Mouse (Mus musculus): ENCODE results near the gene Ndufs8. TPM values are rescaled to one million over a fixed set of nuclear protein-coding genes. Genes with fewer than 3 reads are reported as not detected.

Ndufs8 gene
- polyA plus RNA-seq, 1 experiment from 2014 or later: 264 TPM

- ATAC-seq (ENCODE audit: low FRiP score): no peak
- H3K4me2 ChIP-seq: no peak overlapping the region
- no peaks in the 10 kb centered on the region for H3K4me1 ChIP-seq (replicated peaks)
- no peak overlapping the region for H3K4me3 ChIP-seq
- H3K27me3 ChIP-seq: peaks cover 13% of the 10 kb centered on the region
- H3K27ac ChIP-seq: no peak overlapping the region
- no peaks in the 10 kb centered on the region for H3K36me3 ChIP-seq
- no peak overlapping the region for H3K9ac ChIP-seq
- WGBS: 85% methylated on average over 3 of the region's 3 CpGs
- no peaks in the 10 kb centered on the region for H3K9me3 ChIP-seq
Observed at GRCm38 (mm10) chr19:3947813-3948212, 35.2 kb upstream of the Ndufs8 start.

- H3K4me1 ChIP-seq (replicated peaks): no peaks in the 10 kb centered on the region
- no peak overlapping the region for H3K4me3 ChIP-seq
- no peak for ATAC-seq (ENCODE audit: low FRiP score)
- no peaks in the 10 kb centered on the region for H3K9me3 ChIP-seq
- H3K4me2 ChIP-seq: no peak overlapping the region
- H3K36me3 ChIP-seq: no peaks in the 10 kb centered on the region
- H3K27me3 ChIP-seq: peaks cover 19% of the 10 kb centered on the region
- no peak overlapping the region for H3K27ac ChIP-seq
- no peak overlapping the region for H3K9ac ChIP-seq
- WGBS: 8% methylated on average over 2 of the region's 2 CpGs
Observed at GRCm38 (mm10) chr19:3946715-3947114, 34.1 kb upstream of the Ndufs8 start.

- Histone ChIP-seq H3K27me3 (peaks cover 19% of the 10 kb centered on the region), H3K9me3 (no peaks in the 10 kb centered on the region), H3K4me3 (no peak overlapping the region), H3K4me2 (no peak overlapping the region), H3K9ac (no peak overlapping the region), H3K36me3 (no peaks in the 10 kb centered on the region), H3K27ac (no peak overlapping the region), H3K4me1 (replicated peaks) (no peaks in the 10 kb centered on the region)
- 39% methylated on average over 10 of the region's 10 CpGs for WGBS
- no peak for ATAC-seq (ENCODE audit: low FRiP score)
Observed at GRCm38 (mm10) chr19:3945872-3946564, 33.4 kb upstream of the Ndufs8 start.

GRCm38 (mm10) chr19:3942986-3943735 lies 30.6 kb upstream of the Ndufs8 start:
- Histone ChIP-seq H3K4me3 (no peak overlapping the region), H3K9me3 (no peaks in the 10 kb centered on the region), H3K4me1 (replicated peaks) (no peaks in the 10 kb centered on the region), H3K27me3 (peaks cover 19% of the 10 kb centered on the region), H3K9ac (no peak overlapping the region), H3K36me3 (no peaks in the 10 kb centered on the region), H3K27ac (no peak overlapping the region), H3K4me2 (no peak overlapping the region)
- WGBS: 22% methylated on average over 27 of the region's 27 CpGs
- ATAC-seq (ENCODE audit: low FRiP score): no peak

GRCm38 (mm10) chr19:3942315-3942714 lies 29.7 kb upstream of the Ndufs8 start:
- Histone ChIP-seq H3K4me3 (no peak overlapping the region), H3K9me3 (no peaks in the 10 kb centered on the region), H3K36me3 (no peaks in the 10 kb centered on the region), H3K27ac (no peak overlapping the region), H3K4me1 (replicated peaks) (no peaks in the 10 kb centered on the region), H3K4me2 (no peak overlapping the region), H3K27me3 (peaks cover 19% of the 10 kb centered on the region), H3K9ac (no peak overlapping the region)
- WGBS: 79% methylated on average over 7 of the region's 7 CpGs
- no peak for ATAC-seq (ENCODE audit: low FRiP score)

- Histone ChIP-seq H3K9me3 (no peaks in the 10 kb centered on the region), H3K4me2 (peak overlapping the region; percentile 70), H3K27me3 (peaks cover 28% of the 10 kb centered on the region), H3K4me3 (peak overlapping the region; percentile 42), H3K27ac (no peak overlapping the region), H3K9ac (peak overlapping the region; percentile 61), H3K4me1 (replicated peaks) (peaks cover 18% of the 10 kb centered on the region), H3K36me3 (no peaks in the 10 kb centered on the region)
- ATAC-seq (ENCODE audit: low FRiP score): peak; percentile 32; the same call in 1 of the 2 replicates
- WGBS: 8% methylated on average over 22 of the region's 22 CpGs
Observed at GRCm38 (mm10) chr19:3935896-3936850, 23.6 kb upstream of the Ndufs8 start.

GRCm38 (mm10) chr19:3935032-3935895 lies 22.7 kb upstream of the Ndufs8 start, which contains the start of gene Unc93b1:
TSS of gene Unc93b1 (plus strand) at chr19:3935186.
- Histone ChIP-seq H3K27me3 (peaks cover 28% of the 10 kb centered on the region), H3K36me3 (no peaks in the 10 kb centered on the region), H3K4me3 (peak within 1 kb of the TSS; percentile 42), H3K4me1 (replicated peaks) (peaks cover 26% of the 10 kb centered on the region), H3K9ac (peak within 1 kb of the TSS; percentile 61), H3K4me2 (peak within 1 kb of the TSS; percentile 70), H3K27ac (no peak within 1 kb of the TSS), H3K9me3 (no peaks in the 10 kb centered on the region)
- 7% methylated on average over 42 of the region's 42 CpGs for WGBS
- peak; percentile 43 for ATAC-seq (ENCODE audit: low FRiP score)

GRCm38 (mm10) chr19:3931716-3932115 lies 19.1 kb upstream of the Ndufs8 start:
- Histone ChIP-seq H3K9ac (no peak overlapping the region), H3K4me1 (replicated peaks) (peaks cover 44% of the 10 kb centered on the region), H3K9me3 (no peaks in the 10 kb centered on the region), H3K4me2 (no peak overlapping the region), H3K27me3 (peaks cover 22% of the 10 kb centered on the region), H3K27ac (no peak overlapping the region), H3K36me3 (no peaks in the 10 kb centered on the region), H3K4me3 (no peak overlapping the region)
- no peak for ATAC-seq (ENCODE audit: low FRiP score)
- WGBS: 88% methylated on average over 9 of the region's 9 CpGs

GRCm38 (mm10) chr19:3930262-3931057 lies 17.9 kb upstream of the Ndufs8 start:
- Histone ChIP-seq H3K9me3 (no peaks in the 10 kb centered on the region), H3K4me3 (no peak overlapping the region), H3K4me2 (no peak overlapping the region), H3K4me1 (replicated peaks) (peaks cover 33% of the 10 kb centered on the region), H3K27ac (peak overlapping the region; percentile 72), H3K27me3 (peaks cover 10% of the 10 kb centered on the region), H3K9ac (peak overlapping the region; percentile 24; the same call in 1 of the 2 replicates), H3K36me3 (no peaks in the 10 kb centered on the region)
- WGBS: 73% methylated on average over 21 of the region's 21 CpGs
- ATAC-seq (ENCODE audit: low FRiP score): no peak

GRCm38 (mm10) chr19:3929211-3929941 lies 16.8 kb upstream of the Ndufs8 start, which contains the start of gene Aldh3b1:
TSS of gene Aldh3b1 (minus strand) at chr19:3929808.
- no peaks in the 10 kb centered on the region for H3K36me3 ChIP-seq
- H3K9me3 ChIP-seq: no peaks in the 10 kb centered on the region
- peaks cover 28% of the 10 kb centered on the region for H3K4me1 ChIP-seq (replicated peaks)
- H3K4me3 ChIP-seq: no peak within 1 kb of the TSS
- H3K4me2 ChIP-seq: no peak within 1 kb of the TSS
- no peaks in the 10 kb centered on the region for H3K27me3 ChIP-seq
- WGBS: 59% methylated on average over 12 of the region's 12 CpGs
- peak within 1 kb of the TSS; percentile 72 for H3K27ac ChIP-seq
- ATAC-seq (ENCODE audit: low FRiP score): peak; percentile 75
- peak within 1 kb of the TSS; percentile 24; the same call in 1 of the 2 replicates for H3K9ac ChIP-seq
